Mouse (Mus musculus) embryonic fibroblast, embryonic 13.5 days (primary cell): ENCODE measurements around the gene Ppp1r16b.

ENCODE experiments used
- CTCF ChIP-seq: IDR thresholded peaks from 2 replicates; pipeline ENCODE4 v1.5.1; 2011; ENCODE audit warnings: mild to moderate bottlenecking, control low read depth, low read length, moderate library complexity, borderline replicate concordance; ENCODE audit not compliant: insufficient read depth
- POLR2A ChIP-seq: IDR thresholded peaks from 2 replicates; pipeline ENCODE4 v1.6.1; 2011; ENCODE audit warnings: low read depth, mild to moderate bottlenecking, control low read depth, low read length, moderate library complexity

DNA sequence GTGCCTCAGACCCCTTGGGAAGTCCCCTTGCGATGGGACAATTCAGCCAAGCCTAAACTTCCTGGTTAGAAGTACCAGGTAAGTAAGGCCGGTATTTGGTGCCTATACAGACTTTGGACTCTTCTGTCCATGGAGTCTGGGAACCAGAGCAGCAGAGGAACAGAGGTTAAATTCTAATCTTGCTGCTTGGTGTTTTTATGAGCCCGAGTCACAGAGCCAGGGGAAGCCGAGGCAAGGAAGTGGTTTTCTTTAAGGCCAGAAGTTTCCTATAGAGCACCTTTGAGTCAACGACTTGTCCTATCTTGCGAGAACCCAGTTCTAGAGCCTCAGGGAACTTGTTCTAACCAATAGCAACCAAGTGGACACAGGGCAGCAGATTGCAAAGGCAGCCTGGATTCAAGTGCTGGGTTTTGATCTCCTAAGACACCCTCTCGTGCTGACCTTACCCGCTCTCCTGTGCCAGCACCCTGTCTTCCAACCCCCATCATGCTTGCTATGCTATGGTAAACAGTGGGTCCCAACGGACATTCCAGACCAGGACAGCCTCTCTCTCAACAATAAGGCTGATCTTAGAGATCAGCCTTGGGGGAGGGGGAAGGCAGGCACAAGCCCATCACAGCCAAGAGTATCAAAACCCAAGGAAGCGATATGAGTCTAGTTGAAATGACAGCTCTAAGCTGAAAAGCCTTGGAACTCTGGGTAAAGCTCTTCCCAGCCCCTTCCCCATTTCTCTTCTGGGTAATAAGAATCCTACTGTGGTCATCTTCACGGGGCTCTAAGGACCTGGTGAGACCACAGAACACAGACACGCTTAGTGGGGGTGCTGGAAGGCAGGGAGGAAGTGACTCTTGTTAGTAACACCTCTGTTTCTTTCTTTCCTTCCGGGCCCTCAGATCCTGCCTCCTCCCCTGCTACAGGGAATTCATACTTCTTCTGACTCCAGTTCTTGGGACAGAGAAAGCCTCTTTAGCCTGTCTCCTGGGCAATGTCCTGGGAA lies 4.3 kb downstream of the Ppp1r16b start:
- TF ChIP-seq CTCF (no peak), POLR2A (no peak)
